Mouse (Mus musculus): ENCODE measurements around the gene Gsdma.

GRCm38 (mm10) chr11:98675829-98676363 is 11.7 kb downstream of the Gsdma start:
- no peak for TF ChIP-seq CTCF (IDR thresholded peaks at IDR 0.05; ENCODE audit: low read depth, low read length)
- no peak for TF ChIP-seq POLR2A (IDR thresholded peaks at IDR 0.05; ENCODE audit: borderline replicate concordance, low read depth, low read length)
